Mouse (Mus musculus): ENCODE results near the gene Fli1. TPM values are rescaled to one million over a fixed set of nuclear protein-coding genes. Genes with fewer than 3 reads are reported as not detected.

Gene Fli1
- 10 to 100 TPM; 16.2 to 16.6 TPM for total RNA-seq (2021)
- long read RNA-seq, experiment 1, partial matches to known transcripts, result 0 of 9 reads
- long read RNA-seq, experiment 1, other reads (novel, unspliced or antisense), result 5 of 9 reads
- long read RNA-seq, experiment 2, transcript Fli1-201 (9 exons, 3,318 nt), result major isoform, 10 of 16 reads
- long read RNA-seq, experiment 2, partial matches to known transcripts, result 5 of 16 reads
- long read RNA-seq, experiment 2, other reads (novel, unspliced or antisense), result 1 of 16 reads

DNA sequence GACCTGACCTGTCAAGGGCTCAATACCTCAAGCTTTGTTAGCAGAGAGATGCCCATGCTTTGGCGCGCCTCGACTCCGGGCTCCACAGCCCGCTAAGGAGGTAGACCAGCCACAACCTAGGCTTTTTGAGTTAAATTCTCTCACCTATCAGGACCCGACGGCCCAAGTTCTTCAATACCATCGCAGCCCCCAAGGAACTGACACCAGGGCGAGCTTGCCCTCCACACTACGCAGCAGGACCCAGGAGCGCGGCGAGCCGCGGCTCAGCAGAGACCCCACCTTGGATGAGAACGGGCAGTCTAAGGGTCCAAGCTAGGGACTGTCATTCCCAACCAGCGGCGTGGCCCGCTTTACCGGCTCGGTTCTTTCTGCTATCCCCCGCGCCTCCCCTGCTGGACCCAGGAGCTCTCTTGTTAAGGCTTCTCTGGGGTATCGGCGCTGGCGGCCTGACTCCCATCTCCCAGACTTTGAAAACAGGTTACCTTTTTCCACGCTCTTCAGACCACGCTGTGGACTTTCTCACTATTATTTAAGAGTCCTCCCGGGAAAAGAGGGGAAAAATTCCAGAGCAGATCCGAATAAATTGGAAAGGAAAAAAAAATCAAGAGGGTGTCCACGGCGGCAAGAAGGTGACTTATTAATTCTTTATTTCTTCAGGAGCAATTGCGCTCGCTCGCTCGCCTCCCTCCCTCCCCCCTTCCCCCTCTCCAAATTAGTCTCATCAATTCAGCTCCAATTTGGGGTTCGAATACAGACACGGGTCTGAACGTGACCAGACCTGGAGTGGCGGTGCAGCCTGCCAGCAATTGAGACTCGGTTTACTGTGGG, at the start of gene Fli1:
Gene Fli1 (minus strand): TSS at position 650 of the 828 bp plus-strand sequence.
- intact Hi-C loops (cut with DNase I; ENCODE audit: low total_unique reads), result no loop called here
- DNase-seq, result no peak

DNA sequence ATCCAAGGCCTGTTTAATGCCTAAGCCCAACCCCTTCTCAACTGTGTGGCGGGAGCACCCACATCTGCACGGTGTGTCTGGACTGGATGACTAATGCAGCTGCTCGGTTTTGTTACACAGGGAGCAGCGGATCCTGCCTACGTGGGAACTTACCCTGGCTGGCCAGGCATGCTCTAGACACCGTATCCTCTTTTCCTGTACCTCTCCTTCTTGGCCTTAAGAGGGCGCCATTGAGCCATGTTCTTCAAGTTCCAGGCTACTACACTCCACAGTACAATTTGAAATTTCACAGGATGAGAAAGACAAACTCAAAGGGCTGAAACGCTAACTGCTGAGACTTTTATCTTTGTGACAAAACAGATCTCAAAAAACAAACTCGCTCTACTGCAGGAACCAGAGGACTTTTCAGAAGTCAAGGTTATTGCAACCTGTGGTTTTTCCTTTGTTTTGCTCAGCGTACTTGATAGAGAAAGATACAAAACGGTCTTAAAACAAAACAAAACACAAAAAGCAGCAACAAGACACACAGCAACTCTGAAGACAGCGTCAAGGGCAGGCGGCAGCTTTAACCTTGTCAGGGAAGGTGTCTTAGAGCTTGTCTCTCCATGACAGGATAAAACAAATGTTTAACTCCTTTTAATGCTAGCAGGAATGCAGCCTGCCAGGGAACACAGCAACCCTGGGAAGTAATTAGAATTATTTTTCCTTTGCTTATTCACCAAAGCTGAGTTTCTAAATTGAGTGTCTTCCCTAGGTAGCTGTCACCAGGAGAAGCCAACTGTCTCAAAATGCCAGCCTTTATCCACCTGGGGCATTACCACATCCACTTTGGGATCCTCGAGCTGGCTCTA, 49.3 kb upstream of the Fli1 start:
- intact Hi-C loops (cut with DNase I; ENCODE audit: low total_unique reads), result loop anchor here (2.0 kb wide), 1 partner anchor 349 kb away; no protein-coding TSS in a partner anchor

DNA sequence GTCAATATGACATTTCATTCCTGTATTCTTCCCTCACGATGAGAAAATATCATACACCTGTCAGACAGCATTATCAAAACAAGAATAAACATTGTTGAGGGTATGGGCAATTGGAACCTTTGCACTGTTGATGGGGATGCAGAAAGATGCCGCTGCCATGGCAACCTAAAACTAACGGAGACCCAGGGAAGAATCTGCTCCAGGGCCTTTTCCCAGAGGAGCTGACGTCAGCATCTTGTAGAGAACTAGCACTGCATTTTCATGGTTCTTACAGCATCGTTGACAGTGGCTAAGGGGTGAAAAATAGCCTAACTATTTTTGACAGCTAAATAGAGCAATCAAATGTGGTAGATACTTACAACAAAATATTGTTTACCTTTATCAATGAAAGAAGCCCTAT, 47.9 kb upstream of the Fli1 start:
- no peak for DNase-seq
- intact Hi-C loops (cut with DNase I; ENCODE audit: low total_unique reads), result loop anchor here (2.0 kb wide), 1 partner anchor 350 kb away; no protein-coding TSS in a partner anchor

More for the DNA sequence above, 49.3 kb upstream of the Fli1 start:
- DNase-seq, result peak; percentile 49

DNA sequence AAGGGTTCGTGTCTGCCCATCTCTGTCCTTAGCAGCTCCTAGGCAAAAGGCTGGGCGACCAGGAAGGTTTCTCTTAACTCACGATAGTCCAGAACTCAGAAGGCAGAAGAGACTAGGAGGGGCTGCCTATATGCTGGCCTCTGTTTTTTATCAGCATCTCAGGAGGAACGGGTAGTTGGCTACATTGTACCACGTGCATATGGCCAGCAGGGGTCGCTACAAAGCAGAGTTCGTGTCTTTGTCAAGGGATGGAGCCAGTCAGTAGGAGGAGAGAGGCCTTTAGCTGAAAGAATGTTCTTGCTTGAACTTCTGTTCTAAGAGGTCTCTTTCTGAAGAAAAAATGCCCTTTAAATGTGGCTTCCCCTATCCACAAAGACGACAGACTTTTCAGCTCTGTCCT, 47.2 kb upstream of the Fli1 start:
- DNase-seq, result peak; percentile 80
- intact Hi-C loops (cut with DNase I; ENCODE audit: low total_unique reads), result loop anchor here (2.0 to 10.0 kb wide), 4 partner anchors 185 to 657 kb away; no protein-coding TSS in a partner anchor

DNA sequence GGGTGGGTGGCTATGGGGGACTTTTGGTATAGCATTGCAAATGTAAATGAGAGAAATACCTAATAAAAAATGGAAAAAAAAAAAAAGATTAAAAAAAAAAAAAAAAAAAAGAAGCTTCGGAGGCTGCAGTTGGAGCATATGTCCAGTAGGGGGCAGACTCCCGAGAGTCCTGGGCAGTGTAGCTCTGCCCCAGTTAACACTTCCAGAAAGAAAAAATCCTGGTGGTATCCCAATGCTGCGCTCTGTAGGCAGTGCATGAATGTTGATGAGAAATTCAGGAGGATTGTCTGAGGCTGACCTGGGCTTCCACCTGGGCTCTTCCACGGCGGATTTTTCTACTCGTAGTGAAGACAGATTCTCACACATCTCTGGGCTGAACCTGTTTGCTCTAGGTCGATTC, 42.7 kb upstream of the Fli1 start:
- intact Hi-C loops (cut with DNase I; ENCODE audit: low total_unique reads), result loop anchor here (5.0 to 10.0 kb wide), 3 partner anchors 181 to 662 kb away; no protein-coding TSS in a partner anchor
- DNase-seq, result no peak

DNA sequence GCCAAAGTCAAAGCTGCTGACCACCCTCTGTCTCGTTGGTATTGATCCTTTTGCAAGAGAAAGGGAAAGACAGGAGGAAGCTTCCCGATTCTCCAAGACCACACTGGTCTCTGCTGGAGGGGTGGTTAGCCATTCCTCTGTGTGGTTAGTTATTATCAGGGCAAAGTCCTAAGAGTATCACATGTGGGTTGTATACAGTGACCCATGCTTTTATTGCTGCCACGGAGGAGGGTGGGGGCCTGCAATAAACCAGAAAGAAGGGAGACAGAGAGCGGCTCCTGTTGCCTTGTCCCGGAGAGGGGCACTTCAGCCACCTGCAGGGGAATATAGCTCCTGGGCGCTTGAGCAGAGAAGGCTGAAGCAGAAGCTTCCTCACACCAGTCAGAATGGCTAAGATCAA, 41.2 kb upstream of the Fli1 start:
- intact Hi-C loops (cut with DNase I; ENCODE audit: low total_unique reads), result loop anchor here (10.0 kb wide), 1 partner anchor 179 kb away; no protein-coding TSS in a partner anchor
- no peak for DNase-seq

DNA sequence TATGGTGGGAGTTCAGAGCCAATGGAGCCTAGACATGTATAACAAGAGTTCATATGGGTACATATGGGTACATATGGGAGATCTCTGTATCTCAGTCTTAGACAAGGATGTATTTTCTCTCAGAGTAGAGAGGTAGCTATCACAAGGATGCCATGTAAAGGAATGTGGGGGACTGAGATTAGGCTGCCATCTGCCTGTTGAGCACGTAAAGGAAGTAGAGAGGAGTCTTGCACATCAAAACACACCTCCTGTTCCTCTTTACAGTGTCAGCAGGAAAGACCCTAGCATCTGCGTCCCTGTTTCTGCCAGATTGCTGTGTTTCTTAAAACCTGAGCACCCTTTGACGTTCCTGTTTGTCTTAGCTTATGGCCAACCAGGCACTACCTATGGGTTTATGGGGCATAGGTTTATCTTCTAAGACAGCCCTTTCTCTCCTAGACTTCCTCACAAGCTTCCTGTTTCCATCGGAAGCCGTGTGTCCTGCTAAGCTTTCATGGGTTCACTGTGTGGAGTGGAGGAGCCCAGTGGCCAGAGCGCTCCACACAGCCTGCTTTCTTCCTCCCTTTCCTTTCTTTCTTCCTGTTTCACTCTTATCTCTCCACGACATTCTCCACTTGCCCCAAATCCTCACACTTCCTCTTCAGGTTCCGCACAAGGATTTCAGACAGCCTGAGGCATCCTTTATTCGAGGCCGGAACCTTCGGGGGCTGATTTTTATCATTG, 39.4 kb upstream of the Fli1 start:
- no peak for DNase-seq
- intact Hi-C loops (cut with DNase I; ENCODE audit: low total_unique reads), result loop anchor here (10.0 kb wide), 1 partner anchor 177 kb away; no protein-coding TSS in a partner anchor

DNA sequence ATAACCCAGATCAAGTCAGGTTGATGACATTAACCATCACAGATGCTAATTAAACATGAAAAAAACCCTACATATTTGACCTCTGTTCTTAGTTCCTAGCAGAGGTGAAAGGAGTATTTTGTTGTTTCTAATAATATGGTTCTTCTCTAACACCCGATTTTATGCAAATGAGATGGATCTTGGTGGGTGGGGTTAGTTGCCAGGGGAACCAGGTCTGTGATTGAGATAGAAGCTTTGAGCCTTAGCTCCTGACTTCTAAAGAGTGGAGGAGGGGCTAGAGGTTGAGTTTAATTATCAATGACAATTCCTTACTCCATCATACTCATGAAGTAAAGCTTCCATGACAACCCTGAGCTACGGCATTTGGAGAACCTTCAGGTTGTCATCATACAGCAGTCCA, 35.8 kb upstream of the Fli1 start:
- intact Hi-C loops (cut with DNase I; ENCODE audit: low total_unique reads), result no loop called here
- DNase-seq, result no peak

DNA sequence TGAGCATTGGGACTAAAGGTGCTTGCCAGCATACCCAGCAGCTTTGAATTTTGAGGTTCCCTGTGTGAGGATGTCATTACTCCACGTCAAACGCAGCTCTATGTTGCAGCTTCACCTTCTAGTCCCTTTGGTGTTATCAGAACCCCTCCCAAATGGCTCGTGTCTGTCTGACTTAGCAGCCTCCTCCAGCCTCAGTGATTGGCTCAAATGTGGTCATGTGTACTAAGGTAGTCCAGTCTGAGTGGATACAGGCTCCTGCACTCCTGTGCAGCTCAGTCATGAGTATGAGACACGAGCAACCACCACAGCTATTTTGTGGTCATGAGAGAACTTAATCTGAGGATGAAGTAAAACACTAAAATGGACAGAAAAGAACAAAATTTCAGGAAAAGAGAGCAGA, 31.0 kb upstream of the Fli1 start:
- intact Hi-C loops (cut with DNase I; ENCODE audit: low total_unique reads), result no loop called here
- DNase-seq, result no peak

DNA sequence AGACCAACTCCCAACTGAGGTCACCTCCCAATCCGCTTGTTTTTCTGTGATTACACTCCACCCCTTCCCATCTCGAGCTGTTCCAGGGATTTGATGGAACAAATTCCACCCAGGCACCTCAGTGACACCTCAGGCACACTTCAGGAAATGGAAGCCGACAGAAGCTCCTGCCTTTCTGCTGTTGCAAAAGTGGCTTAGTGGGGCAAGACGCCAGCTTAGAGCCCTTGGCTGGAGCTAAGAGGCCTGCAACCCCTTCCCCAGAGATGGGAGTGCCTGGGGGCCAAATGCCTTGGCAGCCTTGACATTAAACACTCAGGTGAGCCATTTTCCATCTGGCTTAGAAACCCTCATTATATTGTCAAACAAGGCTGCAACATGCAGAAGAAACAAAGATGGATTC, 29.0 kb upstream of the Fli1 start:
- DNase-seq, result no peak
- intact Hi-C loops (cut with DNase I; ENCODE audit: low total_unique reads), result no loop called here

DNA sequence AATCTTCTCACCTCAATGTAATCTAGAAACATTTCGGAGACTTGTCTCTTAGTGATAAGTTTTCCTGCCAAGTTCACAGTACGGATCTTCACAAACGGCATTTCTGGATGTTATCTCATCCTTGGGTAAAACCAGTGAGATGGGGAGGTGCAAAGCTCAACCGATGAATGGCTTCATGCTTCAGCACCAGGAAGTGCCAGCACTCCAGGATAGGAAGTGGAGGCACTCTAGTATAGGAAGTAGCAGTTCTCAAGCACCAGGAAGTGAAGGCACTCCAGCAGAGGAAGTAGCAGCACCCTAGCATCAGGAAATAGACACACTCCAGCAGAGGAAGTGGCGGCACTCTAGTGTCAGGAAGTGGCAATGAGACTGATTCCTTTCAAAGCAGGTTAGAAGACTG, 27.9 kb upstream of the Fli1 start:
- DNase-seq, result no peak
- intact Hi-C loops (cut with DNase I; ENCODE audit: low total_unique reads), result no loop called here

DNA sequence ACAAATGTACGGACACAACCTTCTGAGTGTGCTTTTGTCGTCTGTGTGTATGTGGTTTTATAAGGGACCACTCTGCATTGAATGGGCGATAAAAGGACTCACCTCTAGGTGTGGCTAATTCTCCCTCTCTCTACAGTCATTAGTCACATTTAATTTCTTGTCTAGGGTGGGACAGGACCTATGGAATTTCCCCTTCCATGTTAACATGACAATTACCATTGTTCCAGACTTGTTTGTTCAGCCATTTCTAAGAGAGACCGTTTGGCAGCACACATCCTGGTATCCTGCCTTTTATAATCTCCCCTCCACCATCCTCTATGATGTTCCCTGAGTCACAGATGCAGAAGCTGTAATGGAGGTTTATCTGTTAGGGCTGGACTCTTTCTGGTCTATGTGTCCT, 26.6 kb upstream of the Fli1 start:
- DNase-seq, result no peak
- intact Hi-C loops (cut with DNase I; ENCODE audit: low total_unique reads), result no loop called here

DNA sequence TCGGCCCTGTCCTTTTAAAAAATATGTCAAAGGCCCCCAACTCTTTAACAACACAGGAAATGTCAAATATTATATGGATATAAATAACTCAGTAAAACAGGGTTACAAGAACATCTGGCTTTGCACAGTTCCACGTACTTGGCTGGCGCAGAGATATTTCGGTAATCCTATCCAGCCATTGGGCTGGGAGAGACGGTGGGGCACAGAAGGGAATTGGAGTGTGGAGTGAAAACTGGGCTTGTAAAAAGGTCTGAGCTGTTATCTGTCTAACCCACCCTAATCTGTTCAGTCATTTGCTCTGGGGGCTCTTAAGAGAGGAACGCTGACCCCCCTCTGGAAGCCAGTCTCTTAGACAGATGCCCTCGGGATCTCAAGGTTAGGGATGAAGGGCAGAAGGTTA, 24.9 kb upstream of the Fli1 start:
- intact Hi-C loops (cut with DNase I; ENCODE audit: low total_unique reads), result no loop called here
- DNase-seq, result no peak

DNA sequence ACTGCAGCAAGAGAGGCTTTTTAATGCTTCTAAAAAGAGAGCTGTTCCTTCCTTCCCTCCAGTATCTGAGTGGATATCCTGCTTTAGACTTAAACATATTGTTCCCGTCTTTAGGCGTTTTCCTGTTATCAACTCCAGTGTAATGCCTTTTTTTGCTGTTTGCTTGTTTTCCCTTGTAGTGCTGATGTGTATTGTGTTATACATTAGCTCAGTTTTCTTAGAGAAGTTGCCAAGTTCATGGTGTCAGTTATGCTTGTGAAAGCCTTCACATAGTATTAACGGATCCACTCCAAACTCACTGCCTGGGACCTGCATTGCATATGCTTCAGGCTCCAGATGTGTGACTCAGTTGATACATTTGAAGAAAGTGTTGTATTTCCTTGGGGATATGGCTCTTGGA, 22.6 kb upstream of the Fli1 start:
- no peak for DNase-seq
- intact Hi-C loops (cut with DNase I; ENCODE audit: low total_unique reads), result no loop called here

DNA sequence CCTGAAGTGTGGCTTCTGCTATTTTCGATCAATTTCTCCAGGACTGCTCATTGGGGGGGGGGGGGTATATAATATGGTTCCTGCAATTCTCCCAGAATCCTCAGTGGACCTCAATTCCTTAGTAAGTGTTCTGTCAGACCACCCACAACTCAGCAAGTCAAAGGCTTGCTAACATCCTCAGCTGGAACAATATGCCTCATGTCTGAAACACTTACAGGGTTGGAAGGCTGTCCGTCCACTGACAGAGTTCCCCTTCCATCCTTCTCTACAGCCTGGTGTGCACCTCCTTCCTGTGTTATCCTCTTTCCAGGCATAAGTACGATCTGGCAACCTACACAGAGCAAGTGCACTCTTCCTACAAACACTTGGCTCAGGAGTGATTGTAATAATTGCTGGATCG, 20.2 kb upstream of the Fli1 start:
- DNase-seq, result no peak
- intact Hi-C loops (cut with DNase I; ENCODE audit: low total_unique reads), result no loop called here

DNA sequence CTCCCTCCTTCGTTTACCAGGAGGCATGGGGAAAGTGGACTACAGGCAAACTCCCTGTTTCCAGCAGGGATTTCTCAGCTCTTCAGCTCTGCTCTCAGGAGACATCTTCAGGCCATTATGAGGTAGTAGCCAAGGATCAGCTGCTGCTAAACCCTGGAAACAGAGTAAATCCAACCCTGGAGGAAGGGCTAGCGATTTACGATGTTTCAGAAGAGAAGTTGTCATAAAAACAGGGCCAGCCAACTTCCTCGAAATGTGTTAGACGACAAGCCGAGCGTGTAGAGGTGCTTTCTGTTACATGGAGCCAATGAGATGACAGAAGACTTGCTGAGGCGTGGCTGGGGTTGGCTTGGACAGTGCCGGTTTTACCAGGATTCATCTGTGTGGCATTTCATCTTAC, 19.7 kb upstream of the Fli1 start:
- intact Hi-C loops (cut with DNase I; ENCODE audit: low total_unique reads), result no loop called here
- no peak for DNase-seq

DNA sequence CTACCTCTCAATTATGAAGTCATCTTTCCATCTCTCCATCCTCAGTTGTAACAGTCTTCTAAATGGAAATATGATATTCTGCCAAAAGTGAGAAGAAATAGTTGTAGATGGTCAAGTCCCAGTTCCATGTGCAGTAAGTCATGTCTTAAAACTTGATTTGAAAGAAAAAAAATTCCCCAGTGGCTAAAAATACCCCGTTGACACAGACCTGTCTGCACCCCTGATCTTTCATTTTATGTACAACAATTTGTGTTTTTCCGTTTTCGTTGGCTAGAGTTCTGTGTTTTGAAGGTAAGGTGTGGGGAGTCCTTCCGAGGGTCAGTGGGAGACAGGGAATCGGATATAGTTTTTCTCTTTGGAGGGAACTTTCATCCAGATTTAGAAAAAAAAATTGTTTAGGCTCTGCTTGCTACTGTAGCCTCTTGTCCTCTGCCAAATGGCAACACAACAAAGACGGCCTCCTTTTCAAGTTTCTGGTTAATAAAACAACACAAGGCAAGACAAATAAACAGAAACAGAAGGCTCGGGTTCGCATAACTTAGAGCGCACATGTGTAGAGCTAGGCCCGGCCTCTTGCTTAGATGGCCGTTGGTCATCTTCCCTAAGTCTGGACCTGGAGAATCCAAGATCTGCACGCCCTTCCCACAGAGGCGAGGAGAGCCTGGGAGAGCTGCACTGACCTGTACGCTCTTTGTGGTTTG, 18.7 kb upstream of the Fli1 start:
- intact Hi-C loops (cut with DNase I; ENCODE audit: low total_unique reads), result no loop called here
- no peak for DNase-seq

DNA sequence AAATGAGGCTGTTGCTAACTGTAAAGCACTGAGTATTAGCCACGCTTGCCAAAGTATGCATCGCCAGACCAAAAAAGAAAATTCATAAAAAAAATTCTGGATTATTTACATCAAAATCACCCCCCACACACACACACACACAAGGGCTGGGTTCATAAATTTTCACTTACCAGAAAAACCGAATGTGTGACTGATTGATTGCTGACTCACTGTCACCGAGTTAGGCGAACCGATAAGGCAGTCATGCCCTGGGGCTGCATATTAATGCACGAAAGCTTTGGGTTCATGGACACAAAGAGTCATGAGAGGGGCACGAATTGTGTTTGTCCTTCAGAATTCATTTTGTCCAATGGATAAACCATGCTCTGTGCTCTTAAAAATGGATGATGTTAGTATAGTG, 17.2 kb upstream of the Fli1 start:
- intact Hi-C loops (cut with DNase I; ENCODE audit: low total_unique reads), result loop anchor here (10.0 kb wide), 1 partner anchor 155 kb away; no protein-coding TSS in a partner anchor
- DNase-seq, result no peak

DNA sequence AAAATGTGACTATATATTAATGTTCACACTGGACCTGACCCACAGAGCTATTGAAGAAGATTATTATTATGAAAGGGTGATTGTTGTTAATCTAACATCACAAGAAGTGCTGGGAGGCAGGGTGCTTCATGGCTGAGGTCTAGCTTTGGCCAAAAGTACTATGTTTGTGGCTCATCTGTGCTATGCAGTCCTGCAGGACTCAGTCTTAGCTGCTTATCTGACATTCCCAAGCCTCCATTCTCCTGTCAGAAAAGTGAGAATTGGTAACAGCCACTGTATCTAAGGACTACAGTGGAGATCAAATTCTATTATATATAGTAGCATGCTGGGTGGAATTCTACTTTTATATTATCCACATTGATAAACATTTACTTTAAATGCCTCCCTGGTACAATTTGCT, 16.8 kb upstream of the Fli1 start:
- DNase-seq, result no peak
- intact Hi-C loops (cut with DNase I; ENCODE audit: low total_unique reads), result loop anchor here (10.0 kb wide), 1 partner anchor 155 kb away; no protein-coding TSS in a partner anchor
